Mouse (Mus musculus) myocyte (in vitro differentiated cells): ENCODE measurements around the gene Cyfip1.

Experiments used
- POLR2A ChIP-seq: IDR thresholded peaks from one replicate; pipeline ENCODE4 v1.6.1; 2011; ENCODE audit warnings: low read depth, mild to moderate bottlenecking, control low read depth, moderate library complexity; ENCODE audit not compliant: insufficient read length
- POLR2AphosphoS2 ChIP-seq: IDR thresholded peaks from one replicate; pipeline ENCODE4 v1.6.1; 2011; ENCODE audit warnings: low read depth, control low read depth; ENCODE audit not compliant: insufficient read length
- TCF12 ChIP-seq: IDR thresholded peaks from one replicate; pipeline ENCODE4 v1.6.1; 2011; ENCODE audit warnings: mild to moderate bottlenecking, control low read depth; ENCODE audit not compliant: poor library complexity, insufficient read depth, severe bottlenecking
- TCF3 ChIP-seq: IDR thresholded peaks from one replicate; pipeline ENCODE4 v1.6.1; 2011; ENCODE audit warnings: low read depth, control low read depth; ENCODE audit not compliant: insufficient read length

- TF ChIP-seq POLR2A, result no peak
- no peak for TF ChIP-seq TCF3
- TF ChIP-seq TCF12, result no peak
- no peak for TF ChIP-seq POLR2AphosphoS2
These were observed 93.5 kb downstream of the Cyfip1 start for GRCm38 (mm10) chr7:55935025-55935424.
